Mouse (Mus musculus) megakaryocyte, adult 5-6 weeks (primary cell): ENCODE measurements around the gene Ulk4. TPM values are rescaled to one million over a fixed set of nuclear protein-coding genes. Genes with fewer than 3 reads are reported as not detected.
"Not testable (repeated sequence)": the region's sequence is repeated elsewhere in the genome, so short reads cannot be mapped to it uniquely, and the experiment has no call there.

Experiments used
- ATAC-seq: 2 replicates; pipeline ENCODE4 v1.8.0; 2016; ENCODE audit warnings: mild to moderate bottlenecking, inconsistent platforms; ENCODE audit not compliant: poor library complexity, severe bottlenecking
- total RNA-seq, 2 experiments: library from RNA; stranded (forward) in 1 of 2; stranded (reverse) in 1 of 2; fragments of 153-499, 151-499 nt in 1 of 2; fragments of 221-1000, 200-1000 nt in 1 of 2; gene quantifications; 2 replicates each; pipeline versions ENCODE4 v1.2.3 to v1.2.4; 2015 to 2017

Ulk4 gene
- total RNA-seq, 2 experiments from 2014 or later, result 0.20 to 1.0 TPM

DNA sequence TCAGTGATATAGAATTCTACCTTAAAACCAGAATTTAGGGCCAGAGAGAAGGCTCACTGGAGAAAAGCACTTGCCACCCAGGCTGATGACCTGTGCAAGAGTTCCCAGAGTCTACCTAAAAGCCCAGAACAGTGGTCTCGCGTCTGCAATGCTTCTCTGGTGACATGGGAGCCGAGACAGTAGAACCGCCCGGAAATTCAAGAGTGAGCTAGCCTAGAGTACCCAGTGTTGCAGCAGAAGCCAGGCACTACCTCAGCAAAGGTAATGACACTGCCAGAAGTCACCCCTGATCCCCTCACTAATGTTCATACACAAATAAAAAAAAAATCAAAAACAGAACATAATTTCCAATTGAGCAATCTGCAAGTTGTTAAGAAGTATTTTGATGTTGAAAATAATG lies 208.9 kb downstream of the Ulk4 start:
- no peak for ATAC-seq

DNA sequence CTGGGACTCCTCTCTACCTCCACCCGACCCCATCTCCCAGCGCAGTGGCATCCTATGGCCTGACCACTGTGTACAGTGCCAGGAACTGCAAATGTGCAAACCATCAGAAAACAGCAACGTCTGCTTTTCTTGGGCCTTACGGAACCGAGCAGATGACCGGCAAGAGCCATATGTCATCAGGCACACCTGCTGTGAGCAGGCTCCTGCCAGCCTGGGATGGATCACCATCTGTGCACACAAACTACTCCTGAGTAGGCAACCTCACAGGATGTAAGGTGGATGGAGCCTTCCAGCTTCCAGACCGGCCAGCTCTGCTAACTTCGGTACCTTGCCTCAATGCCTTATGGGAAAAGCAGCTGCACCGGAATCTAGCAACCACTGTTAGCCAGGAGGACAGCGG lies 210.0 kb downstream of the Ulk4 start:
- no peak for ATAC-seq

DNA sequence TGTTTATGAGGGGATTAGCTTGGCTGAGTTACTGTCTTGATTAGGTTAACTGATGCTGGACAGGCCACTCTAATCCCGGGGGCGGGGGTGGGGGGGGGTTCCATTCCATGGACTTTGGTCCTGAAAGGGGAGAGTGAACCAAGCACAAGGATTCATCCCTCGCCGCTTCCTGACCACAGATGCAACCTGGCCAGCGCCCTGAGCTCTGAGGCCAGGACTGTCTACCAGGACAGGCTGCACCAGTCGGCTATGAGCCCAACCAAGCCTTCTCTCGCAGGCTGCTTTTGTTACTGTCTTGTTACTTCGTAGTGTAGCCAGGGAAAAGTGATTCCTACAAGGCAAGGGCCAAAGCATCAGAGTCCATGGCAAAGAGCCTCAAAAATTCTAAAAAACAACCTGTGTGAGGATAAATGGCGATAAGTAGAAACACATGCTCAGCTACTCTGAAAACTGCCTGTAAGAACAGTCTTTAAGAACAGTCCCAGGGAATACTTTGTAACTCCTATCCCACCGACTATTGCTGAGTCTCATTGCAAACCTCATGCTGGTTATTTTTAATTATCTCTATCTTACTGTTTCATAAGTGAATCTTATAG lies 211.5 kb downstream of the Ulk4 start:
- ATAC-seq, result no peak

DNA sequence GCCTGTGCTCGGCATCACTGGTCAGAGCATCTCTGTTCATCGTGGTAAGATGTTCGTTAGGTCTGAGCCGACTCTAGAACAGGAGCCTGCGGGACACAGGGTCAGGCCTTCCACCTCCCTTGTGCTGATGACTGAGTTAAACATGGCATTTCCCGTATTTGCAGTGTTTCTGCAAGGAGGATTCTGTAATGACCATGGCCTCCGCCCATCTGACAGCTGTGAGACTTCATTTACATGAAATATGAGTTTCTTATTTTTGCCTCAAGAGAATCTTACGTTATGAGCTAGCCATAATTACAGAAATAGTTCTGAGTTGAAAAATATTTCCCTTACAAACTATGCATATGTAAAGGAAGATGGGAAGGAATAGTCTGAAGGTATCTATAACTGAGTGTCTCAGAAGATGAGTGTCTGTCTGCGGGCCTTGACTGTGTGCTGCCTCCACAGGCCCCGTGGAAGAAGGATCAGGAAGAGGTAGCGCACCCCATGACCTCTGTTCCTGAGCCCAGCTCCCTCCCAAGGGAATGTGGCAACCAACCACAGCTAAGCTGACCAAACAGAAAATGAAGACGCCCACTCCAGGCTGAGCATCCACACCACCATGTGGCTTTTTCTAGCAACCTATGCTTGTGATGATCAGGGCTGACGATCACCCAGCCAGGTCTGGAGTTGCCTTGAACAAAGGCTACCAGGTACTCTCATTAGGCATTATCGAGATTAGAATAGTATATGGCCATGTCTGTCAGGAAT lies 212.2 kb downstream of the Ulk4 start:
- ATAC-seq, result no peak

DNA sequence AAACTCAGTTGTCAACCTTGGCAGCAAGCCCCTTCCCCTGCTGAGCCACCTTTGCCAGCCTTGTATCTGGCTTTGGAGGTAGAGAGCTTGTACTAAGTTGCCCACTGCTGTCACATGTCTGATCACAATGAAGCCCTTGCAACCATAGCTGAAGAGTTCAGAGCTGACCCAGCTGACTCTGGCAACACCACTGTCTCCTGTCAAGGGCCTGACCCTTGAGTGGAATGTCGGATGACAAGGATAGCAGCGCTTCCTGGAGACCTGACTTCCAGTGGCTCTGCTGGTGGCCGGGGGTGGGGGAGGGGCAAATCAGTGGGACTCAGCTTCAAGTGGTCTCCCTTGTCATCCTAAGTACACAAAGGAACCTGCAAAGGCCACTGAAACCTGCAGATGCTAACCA lies 214.3 kb downstream of the Ulk4 start:
- ATAC-seq, result no peak

DNA sequence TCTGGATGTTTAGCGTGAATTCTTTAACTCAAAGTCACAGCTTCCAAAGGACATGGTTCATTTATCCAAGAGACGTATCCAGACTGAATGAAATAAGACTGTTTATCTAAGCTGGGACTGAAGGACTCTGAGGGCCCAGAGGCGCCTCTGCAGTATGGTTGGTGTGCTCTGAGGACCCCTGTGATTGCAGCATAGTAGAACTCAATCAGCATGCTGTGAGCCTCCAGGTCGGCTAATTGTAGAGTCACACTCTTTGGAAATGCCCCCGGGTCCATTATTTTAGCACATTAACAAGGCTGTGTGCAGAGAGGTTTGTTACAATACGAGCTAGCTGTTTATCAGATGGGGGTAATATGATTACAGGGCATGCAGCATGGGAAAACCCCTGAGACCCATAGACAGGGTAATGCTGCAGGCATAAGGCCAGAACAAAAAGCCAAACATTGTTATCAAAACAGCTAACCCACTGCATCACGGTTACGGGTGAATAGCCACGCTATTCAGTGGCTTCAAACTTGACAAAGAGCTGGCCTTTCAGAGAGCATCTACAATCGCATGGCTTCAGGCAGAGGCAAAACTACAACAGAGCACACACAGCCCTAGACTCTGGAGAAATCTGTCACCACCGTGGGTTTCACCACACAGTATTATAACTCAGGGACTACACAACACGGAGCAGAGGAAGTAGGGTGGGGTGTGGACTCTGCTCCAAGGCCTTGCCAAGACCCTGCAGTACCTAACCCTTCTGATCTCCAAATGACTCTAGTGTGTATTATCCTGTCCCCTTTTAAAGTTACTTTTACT lies 215.0 kb downstream of the Ulk4 start:
- ATAC-seq, result no peak

DNA sequence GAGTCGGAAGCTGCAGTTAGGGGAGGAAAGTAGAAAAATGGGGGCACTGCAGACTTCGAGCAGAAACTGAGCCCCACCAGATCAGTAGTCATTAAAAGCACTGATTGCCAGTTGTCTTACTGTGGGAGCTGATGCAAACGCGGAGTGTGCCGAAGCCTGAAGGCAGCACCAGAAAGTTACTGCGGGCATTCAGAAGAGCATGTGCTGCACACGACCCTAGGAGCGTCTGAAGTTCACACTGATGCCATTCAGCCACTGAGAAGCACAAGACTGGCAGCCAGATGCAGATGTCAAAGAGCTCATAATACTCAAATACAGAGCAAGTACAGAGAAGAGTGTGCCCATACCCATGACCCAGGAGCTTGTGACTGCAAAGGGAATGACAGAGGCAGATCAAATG lies 216.7 kb downstream of the Ulk4 start:
- ATAC-seq, result no peak

DNA sequence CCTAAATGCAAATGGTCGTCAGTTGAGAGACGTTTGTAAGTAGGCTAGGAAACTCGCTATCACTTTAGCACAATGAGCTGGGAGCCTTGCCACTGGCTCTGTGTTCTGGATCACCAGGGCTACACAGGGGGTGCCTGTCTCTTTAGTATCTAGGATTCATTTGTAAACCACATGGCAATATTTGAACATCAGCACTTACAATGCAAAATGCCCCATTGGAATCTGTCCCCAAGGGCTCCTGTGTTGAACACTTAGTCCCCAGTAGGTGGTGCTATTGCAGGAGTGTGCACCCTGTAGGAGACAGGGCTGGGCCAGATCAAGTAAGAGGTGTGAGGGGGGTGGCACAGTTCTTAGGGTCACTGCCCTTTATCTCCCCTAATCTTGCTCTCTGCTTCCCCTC lies 217.7 kb downstream of the Ulk4 start:
- no peak for ATAC-seq

DNA sequence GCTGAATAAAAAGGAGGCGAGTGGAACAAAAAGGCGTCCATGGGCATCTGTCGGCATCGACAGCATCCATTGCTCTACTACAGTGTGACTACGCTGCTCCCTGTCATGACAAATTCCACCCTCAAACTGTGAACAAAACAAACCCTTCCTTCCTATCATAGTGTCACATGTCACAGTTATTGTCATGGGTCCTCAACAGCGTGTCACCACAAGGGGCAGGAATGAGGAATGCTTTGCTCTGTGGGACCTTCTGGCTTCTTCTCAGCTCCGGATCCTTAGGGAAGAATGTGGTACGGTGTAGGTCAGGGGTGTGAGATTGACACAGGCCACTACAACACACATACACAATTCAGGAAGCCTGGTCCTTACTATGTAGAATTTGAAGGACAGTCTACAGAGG lies 218.5 kb downstream of the Ulk4 start:
- no peak for ATAC-seq

DNA sequence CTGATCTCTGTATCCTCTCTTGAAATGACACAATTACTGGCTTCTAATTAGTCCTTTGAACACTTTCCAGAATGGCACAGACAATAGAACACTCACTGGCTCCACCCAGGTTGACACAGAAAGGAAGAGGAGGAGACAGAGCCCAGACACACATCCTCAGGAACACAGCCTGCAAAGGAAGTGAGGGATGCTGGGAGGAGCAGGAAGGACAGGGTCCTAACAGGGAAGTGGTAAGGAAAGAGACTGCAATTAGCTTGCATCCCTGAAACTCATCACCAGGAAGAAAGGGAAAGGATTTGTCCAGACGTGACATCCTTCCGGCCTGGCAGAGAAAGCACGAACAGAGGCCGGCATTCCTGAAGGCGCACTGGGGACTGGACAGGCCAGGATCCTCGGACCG lies 218.9 kb downstream of the Ulk4 start:
- ATAC-seq, result no peak

DNA sequence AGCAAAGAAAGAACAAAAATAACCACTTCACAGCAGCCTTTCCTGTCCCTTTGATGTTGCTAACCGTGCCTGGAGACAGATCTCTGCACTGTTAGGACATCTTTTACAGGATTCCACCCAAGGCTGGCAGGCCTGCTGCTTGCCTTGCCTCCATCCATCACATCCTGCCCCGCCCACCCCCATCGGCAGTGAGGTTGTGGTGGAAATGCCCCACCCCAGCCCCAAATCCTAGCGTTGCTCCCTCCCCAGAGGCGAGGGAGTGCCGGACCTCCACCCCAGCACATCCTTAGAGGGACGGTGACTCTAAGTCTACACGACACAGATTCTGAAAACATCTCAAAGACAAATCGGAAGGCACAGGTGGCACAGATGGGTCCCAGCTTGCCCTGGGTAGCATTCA lies 219.6 kb downstream of the Ulk4 start:
- no peak for ATAC-seq

DNA sequence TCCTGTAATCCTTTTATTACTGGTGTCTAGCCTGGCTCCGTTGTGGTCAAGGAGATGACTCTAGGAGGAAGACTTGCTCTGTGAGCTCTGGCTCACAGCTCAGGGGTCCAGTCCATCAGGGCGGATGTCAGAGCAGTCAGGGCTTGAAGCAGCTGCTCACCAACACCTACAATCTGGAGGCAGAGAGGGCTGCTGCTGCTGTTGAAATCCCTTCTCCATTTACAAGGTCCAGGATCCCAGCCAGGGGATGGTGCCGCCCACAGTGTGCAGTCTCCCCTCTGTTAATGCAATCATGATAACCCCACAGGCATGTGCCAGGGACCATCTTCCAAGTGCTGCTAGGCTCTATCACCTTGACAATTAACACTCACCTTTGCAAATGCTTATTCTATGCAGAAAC lies 220.5 kb downstream of the Ulk4 start:
- no peak for ATAC-seq

DNA sequence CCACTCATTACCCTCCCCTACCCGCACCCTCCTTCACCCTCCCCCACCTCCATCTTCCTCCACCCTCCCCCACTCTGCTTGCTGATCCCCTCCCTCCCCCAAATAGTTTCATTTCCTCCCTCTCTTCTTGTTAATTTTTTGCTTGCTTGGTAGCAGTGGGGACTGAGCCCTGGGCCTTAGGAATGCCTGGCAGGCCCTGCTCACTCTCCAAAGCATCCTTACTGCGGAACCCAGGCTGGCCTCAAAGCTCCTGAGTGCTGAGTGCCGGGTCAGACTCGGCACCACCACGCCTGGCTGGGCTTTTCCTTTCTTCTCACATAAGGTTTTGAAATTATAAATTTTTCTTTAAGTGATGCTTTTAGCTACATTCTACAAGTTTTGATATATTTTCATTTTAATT lies 221.0 kb downstream of the Ulk4 start:
- ATAC-seq, result no peak

DNA sequence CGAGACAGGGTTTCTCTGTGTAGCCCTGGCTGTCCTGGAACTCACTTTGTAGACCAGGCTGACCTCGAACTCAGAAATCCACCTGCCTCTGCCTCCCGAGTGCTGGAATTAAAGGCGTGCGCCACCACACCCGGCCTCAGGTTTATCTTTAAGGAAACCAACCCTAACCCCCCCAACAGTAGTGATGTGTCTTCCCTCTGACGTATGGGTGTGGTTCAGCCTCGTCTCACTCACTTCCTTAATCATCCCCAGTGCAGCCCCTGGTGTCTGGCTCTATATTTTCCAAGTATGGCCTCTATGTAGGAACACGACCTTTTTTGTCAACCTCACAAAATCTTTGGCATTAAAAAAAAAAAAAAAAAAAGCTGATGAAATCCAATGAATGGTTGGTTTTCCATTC lies 231.3 kb downstream of the Ulk4 start:
- not testable (repeated sequence) for ATAC-seq

DNA sequence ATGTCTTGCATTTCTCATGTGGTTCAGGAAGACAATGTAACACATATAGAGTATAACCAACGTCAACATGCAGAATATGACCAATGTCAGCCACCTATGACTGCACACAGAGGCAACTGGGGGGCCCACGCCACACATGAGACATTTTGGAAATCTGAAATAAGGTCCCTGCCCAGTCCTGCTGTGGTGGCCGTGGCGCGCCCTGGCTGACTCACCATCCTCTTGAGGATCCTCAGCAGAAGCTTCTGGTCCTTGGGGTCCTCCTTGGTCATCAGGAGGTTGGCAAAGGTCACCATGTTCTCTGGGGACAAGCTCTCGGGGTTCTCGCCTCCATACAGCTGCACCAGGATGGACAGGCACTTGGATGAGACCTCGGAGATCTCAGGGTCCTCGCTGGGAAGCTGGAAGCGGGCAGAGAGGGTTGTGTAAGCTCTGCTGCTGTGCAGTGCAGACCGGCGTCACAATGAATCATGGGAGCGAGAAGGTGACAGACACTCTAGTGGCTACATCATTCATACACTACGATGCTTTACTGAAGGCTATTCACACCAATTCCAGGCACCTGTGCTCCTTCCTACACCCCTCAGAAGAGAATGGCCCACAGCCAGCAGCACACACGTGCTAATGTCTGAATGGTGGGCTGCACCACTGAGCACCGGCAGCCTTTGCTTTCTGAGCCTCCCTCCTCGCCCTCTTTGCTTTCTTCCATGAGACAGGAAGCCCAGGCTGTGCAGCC lies 232.4 kb downstream of the Ulk4 start:
- no peak for ATAC-seq

DNA sequence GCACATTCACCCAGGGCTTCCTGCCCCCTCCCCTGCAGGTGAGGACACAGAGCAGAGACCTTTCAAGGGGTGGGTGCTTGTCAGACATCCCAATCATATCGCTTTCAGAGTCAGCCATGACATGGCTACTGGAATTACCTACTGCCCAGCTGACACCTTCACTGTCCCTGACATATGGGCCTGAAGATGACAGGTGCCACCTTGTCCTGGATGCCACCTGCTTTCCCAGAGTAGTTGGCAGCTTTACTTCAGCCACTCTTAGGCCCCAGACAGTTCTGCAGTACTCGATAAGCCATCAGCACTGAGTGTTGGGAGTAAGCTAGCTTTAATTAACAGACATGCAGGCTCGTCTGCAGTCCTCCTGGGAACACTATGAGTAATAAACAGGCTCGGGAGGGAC lies 234.0 kb downstream of the Ulk4 start:
- ATAC-seq, result no peak

DNA sequence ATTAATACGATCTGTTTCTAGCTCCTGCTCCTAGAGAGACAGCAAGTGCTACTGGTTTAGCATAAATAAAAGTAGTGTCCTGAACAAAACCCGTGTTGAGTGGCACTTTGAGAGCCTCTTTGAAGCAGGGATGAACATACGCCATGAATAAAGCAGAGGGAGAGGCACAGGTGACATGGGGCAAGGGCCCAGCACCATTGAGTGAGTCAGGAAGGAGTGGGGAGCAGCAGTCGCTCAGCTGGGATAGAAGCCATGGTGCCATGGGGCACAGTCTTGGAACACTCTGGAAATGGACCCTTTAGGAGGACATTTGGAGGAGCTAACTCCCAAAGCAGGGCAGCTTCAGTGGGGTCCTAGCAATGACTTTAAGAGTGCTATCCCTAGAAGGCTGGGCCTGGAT lies 238.6 kb downstream of the Ulk4 start:
- no peak for ATAC-seq

DNA sequence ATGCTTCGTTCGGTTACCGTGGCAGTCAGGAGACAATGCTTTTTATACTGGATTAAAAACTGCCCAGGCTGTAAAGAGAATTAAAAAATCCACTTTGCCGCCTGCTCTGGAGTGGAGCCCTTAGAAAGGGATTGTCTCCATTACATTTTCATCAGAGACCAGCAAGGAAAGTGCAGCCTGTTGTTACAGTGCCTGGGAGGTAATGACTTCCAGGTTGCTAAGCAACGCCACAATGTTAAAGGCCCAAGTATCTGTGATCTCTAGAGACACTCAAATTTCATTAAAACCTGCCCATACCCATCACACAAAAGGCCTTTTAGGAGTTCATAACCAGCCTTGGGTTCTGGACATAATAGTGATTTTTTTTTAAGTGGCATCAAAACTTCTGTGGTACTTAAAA lies 239.0 kb downstream of the Ulk4 start:
- ATAC-seq, result no peak

DNA sequence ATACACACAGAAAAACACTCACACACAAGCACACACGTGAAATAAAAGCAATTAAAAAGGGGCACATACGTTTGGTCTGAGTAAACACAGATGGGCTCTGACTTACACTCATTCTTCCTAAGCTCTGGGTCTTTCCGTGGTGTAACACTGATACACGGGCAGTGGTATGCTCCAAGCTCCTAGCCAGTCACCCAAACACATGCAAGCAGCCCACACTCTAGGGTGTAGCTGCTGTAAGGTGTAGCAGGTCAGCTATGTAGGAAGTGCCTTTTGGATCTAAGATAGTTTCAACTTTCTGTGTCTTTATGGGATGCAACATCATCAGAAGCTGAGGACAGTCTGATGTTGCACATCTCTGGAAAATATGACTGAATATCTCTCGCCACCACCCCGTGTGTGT lies 241.7 kb downstream of the Ulk4 start:
- no peak for ATAC-seq

DNA sequence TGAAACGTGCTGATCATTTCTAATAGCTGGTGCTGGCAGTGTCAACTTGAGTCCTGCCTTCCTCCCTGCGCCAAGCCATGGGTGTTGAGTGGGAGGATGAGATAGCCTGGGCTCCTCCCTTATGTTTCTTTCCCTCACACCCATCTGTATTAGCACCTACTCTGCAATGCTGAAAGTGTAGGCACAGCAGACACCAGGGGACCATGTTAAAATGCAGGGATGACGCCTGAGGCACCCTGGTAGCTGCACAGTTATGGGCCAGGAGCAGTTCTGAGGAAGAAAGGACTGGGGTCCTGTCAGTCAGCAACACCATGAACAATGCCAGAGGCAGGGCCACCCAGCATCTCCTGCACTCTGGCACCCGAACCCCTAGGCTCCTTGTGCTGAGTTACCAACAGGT lies 243.4 kb downstream of the Ulk4 start:
- ATAC-seq, result no peak

DNA sequence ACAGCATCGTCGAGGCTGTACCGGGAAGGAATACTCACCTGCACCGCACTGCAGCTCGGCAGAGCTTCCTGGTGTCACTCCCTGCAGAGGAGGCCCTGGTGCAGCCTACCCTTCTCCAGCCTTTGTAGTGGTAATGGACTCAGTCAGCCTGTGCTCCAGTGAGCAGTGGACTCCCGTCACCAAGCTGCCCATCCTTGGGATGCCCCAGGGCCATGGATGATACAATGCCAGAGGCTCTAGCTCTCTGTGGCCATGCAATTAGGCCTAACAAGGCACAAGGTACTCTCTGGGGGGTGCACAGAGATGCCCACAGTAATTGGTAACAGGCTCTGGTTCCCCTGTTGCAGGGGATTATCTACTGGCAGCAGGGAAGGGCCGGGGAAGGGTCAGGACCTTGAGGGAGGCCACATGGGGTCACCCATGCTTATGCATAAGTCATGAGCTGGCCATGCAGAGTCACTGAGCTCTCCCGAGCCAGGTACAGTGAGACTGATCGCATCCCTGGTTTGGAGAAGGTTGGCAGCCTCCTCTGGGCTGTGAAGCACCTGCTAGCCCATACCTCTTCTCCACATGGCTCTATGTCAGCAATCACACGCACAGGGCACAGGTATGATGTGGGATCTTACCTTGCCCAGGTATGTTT lies 244.6 kb downstream of the Ulk4 start:
- ATAC-seq, result no peak
